Mouse (Mus musculus): ENCODE measurements around the gene Pam.

Gene Pam

GRCm38 (mm10) chr1:97828087-97828486 lies 267.4 kb downstream of the Pam start:
- no peak for DNase-seq (ENCODE audit: low spot score)

- no peak for DNase-seq (ENCODE audit: low spot score)
These were observed 267.9 kb downstream of the Pam start for GRCm38 (mm10) chr1:97827566-97827965.

GRCm38 (mm10) chr1:97822904-97823303 lies 272.5 kb downstream of the Pam start:
- DNase-seq (ENCODE audit: low spot score) = no peak

GRCm38 (mm10) chr1:97822203-97822602 lies 273.2 kb downstream of the Pam start:
- no peak for DNase-seq (ENCODE audit: low spot score)

GRCm38 (mm10) chr1:97821282-97821681 lies 274.2 kb downstream of the Pam start:
- no peak for DNase-seq (ENCODE audit: low spot score)

GRCm38 (mm10) chr1:97809255-97809912 lies 286.1 kb downstream of the Pam start:
- DNase-seq (ENCODE audit: low spot score) = no peak

- DNase-seq (ENCODE audit: low spot score) = no peak
These were observed 290.9 kb downstream of the Pam start for GRCm38 (mm10) chr1:97804520-97804919.

GRCm38 (mm10) chr1:97802207-97802902 lies 293.1 kb downstream of the Pam start:
- DNase-seq (ENCODE audit: low spot score) = peak; percentile 22

GRCm38 (mm10) chr1:97795936-97796335 lies 299.5 kb downstream of the Pam start:
- DNase-seq (ENCODE audit: low spot score) = no peak

GRCm38 (mm10) chr1:97794110-97794509 lies 301.3 kb downstream of the Pam start:
- no peak for DNase-seq (ENCODE audit: low spot score)

- DNase-seq (ENCODE audit: low spot score) = no peak
These were observed 307.0 kb downstream of the Pam start for GRCm38 (mm10) chr1:97788490-97788889.

GRCm38 (mm10) chr1:97787674-97788073 lies 307.8 kb downstream of the Pam start:
- DNase-seq (ENCODE audit: low spot score) = no peak

GRCm38 (mm10) chr1:97785685-97786393 lies 309.6 kb downstream of the Pam start:
- DNase-seq (ENCODE audit: low spot score) = peak; percentile 42

- no peak for DNase-seq (ENCODE audit: low spot score)
These were observed 310.5 kb downstream of the Pam start for GRCm38 (mm10) chr1:97784928-97785327.

GRCm38 (mm10) chr1:97781674-97782073 lies 313.8 kb downstream of the Pam start:
- no peak for DNase-seq (ENCODE audit: low spot score)

- DNase-seq (ENCODE audit: low spot score) = no peak
These were observed 321.5 kb downstream of the Pam start for GRCm38 (mm10) chr1:97773973-97774372.

GRCm38 (mm10) chr1:97773362-97773761 lies 322.1 kb downstream of the Pam start:
- no peak for DNase-seq (ENCODE audit: low spot score)

GRCm38 (mm10) chr1:97771727-97772126 lies 323.7 kb downstream of the Pam start:
- no peak for DNase-seq (ENCODE audit: low spot score)

GRCm38 (mm10) chr1:97771118-97771517 lies 324.3 kb downstream of the Pam start:
- DNase-seq (ENCODE audit: low spot score) = no peak

GRCm38 (mm10) chr1:97769904-97770753 lies 325.3 kb downstream of the Pam start, which contains the start of the genes Gin1 and Ppip5k2:
Gene Gin1 (plus strand): TSS chr1:97770172.
Gene Ppip5k2 (minus strand): TSS chr1:97770411.
- DNase-seq (ENCODE audit: low spot score) = peak; percentile 96

GRCm38 (mm10) chr1:97769294-97769903 lies 326.0 kb downstream of the Pam start:
- no peak for DNase-seq (ENCODE audit: low spot score)

- no peak for DNase-seq (ENCODE audit: low spot score)
These were observed 326.5 kb downstream of the Pam start for GRCm38 (mm10) chr1:97768906-97769293.

Data from c-Kit-positive CD71-positive TER-119-positive erythroid progenitor cells, embryonic 14.5 days (primary cell).